Mouse (Mus musculus): ENCODE results near the gene Rictor. TPM values are rescaled to one million over a fixed set of nuclear protein-coding genes. Genes with fewer than 3 reads are reported as not detected.

Rictor gene
- polyA plus RNA-seq, 1 experiment = 0.05 TPM

DNA sequence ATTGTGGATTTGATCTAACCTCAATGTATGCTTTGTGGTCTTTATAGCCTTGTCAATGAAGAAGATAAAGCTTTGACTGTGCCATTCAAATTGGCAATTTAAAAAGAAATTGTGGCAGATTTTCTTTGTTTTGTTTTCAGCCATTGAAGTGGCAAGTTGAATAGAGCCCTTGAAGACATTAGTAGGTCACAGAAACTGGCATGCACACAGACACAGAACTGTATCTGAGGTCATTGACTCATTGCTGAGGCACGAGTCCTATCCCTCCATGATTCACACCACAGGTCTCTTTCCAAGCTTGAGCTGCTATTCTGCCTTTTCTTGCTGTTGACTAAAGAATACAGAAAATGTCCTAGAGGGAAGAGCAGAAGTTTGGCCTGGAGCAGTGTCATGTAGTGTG, 141.7 kb downstream of the Rictor start:
- Histone ChIP-seq H3K9me3 (ENCODE audit: control insufficient read depth, low read length) (no peaks in the 10 kb centered on the region), H3K4me1 (ENCODE audit: control insufficient read depth) (no peaks in the 10 kb centered on the region), H3K4me3 (replicated peaks) (no peak overlapping the region), H3K36me3 (ENCODE audit: control insufficient read depth) (no peaks in the 10 kb centered on the region), H3K27me3 (ENCODE audit: control insufficient read depth) (no peaks in the 10 kb centered on the region)
- TF ChIP-seq TAL1 (IDR thresholded peaks at IDR 0.05; ENCODE audit: low read length) (no peak), GATA1 (IDR thresholded peaks at IDR 0.05; ENCODE audit: low read length) (no peak)

Other genes with a start within 250 kb of the Rictor start
- gene Fyb, start 185.5 kb upstream of the Rictor start, polyA plus RNA-seq (2012) = 15.8 and 39.5 TPM in 2 replicates
- not detected in 2 replicates for gene Osmr, start 166.6 kb downstream of the Rictor start, polyA plus RNA-seq (2012)